Mouse (Mus musculus) neural tube, embryonic 10.5 days (tissue): ENCODE results near the gene Plin4.
"Not testable (repeated sequence)": the region's sequence is repeated elsewhere in the genome, so short reads cannot be mapped to it uniquely, and the experiment has no call there.

Experiments
- DNase-seq: peaks from one replicate; pipeline ENCODE4 v3.0.0-alpha.2; 2017; ENCODE audit warnings: low spot score; ENCODE audit errors: extremely low spot score

Gene Plin4

DNA sequence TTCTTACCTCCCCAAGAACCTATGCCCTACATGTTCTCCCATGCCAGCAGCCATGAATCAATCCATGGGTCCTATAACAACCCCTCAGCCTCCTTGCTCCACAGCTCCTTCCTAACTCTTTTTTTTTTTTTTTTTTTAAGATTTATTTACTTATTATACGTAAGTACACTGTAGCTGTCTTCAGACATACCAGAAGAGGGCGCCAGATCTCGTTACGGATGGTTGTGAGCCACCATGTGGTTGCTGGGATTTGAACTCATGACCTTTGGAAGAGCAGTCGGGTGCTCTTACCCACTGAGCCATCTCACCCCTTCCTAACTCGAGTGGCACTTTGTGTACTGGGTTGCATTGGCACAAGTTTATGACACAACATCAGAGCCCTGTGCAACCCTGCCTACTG lies 43.9 kb downstream of the Plin4 start:
- not testable (repeated sequence) for DNase-seq

DNA sequence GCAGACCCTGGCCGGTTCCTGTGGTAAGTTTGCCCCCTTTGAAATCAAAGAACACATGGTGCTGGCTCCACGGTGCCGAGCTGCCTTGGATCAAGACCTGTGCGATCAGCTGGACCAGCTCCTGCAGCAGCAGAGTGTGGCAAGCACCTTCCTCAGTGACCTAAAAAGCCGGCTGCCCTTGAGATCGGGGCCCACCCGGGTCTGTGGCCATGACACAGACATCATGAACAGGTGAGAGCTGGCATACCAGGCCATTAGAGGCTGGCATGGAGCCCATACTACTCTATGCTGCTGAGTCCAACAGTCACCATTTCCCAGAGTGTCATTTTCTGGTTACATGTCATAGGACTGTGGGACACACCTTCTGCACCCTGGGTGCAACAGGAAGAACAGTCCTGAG lies 47.5 kb downstream of the Plin4 start:
- DNase-seq: no peak

DNA sequence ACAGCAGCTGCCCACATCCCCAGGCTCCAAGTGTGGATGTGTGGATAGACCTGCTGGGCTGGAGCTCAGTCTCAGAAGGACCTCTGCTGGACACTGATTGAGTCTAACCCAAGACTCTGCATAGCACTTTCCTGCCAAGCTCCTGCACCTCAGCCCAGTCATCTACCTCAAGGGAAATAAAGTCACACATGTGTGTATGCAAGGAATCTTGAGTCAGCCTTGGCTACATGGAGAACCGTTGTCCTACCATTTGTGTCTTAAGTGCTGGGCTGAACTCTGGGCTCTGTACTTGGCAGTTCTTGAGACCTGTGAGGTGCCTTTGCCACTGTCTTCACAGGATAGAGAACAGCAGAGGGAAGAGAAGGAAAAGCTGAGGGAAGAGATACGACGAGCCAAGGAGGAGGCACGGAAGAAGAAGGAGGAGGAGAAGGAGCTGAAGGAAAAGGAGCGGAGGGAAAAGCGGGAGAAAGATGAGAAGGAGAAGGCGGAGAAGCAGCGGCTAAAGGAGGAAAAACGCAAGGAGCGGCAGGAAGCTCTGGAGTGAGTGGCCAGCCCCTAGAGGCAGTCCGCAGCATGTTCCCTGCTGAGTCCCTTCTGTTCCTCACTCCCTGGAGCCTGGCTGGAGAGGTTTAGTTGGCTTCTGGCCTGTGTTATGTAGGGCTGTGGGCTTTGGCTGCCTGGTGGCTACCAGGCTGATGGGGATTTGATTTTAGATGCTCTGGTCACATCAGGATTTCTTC lies 52.1 kb downstream of the Plin4 start:
- no peak for DNase-seq

DNA sequence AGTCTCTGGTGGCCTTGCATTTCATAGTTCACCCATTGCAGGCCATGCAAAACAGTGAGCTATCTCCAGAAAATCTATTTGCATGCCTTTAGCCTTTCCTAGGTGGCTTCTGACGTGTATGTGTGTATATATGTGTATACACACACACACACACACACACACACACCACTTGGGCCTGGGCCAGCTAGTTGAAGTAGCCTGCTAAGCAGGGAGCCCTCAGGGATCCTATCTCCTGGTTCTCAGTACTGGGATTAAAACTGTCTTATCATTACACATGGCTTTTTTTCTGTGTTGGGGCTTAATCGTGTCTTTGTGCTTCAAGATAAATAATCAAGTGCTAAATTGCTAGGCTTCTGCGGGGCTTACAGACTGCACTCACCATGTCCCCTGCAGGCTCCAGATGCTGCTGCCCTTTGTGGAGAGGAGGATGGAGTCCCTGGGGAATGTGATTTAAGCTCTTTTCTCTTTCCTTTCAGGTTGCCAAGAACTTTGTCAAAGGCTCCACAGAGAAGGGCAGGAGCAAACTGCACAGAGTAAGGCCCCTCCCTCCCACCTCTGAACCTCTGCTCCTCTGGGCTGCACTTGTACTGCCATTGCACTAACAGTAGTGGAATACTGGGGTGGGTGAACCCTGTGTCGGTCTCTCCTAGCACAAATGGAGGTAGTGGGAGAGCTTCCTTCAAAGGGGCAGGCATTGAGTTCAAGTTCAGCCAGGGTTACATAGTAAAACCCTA lies 53.5 kb downstream of the Plin4 start:
- no peak for DNase-seq

DNA sequence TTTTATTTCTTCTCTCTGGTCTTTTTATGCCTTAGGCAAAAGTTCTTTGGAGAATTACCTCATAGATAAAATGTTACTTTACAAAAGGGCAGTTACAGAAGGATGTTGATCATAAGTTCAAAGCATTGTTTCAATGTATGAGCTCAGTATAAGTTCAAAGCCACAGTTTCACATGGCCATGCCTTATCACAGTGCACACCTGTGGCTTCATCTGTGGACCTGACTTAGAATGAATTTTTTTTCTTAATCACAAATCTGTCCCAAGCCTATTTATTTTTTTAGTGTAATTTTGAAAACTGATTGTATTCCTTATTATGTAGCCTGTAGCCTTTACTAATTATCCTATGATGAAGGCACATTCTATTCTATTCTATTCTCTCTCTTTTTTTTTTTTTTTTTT lies 54.7 kb downstream of the Plin4 start:
- no peak for DNase-seq

DNA sequence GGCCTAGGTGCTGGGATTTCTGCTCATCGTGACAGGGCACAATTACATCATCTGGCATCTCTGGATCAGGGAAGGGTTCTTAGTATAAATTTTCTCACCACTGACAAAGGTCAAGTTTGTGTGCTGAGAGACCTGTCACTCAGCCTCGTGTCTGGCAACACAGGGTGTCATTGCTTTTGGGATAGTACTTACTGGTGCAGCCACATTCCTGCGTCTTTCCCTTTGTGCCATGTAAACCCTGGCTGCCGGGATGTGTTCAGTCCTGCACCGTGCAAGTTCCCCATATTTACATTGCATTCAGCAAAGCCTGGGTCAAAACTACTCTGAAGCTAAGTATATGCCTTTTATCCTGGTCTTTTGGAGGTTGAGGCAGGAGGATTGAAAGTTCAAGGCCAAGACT lies 58.2 kb downstream of the Plin4 start:
- DNase-seq: no peak
